Comparison of ENCODE assay signal across 9 mouse cellular contexts in the genomic region with DNA sequence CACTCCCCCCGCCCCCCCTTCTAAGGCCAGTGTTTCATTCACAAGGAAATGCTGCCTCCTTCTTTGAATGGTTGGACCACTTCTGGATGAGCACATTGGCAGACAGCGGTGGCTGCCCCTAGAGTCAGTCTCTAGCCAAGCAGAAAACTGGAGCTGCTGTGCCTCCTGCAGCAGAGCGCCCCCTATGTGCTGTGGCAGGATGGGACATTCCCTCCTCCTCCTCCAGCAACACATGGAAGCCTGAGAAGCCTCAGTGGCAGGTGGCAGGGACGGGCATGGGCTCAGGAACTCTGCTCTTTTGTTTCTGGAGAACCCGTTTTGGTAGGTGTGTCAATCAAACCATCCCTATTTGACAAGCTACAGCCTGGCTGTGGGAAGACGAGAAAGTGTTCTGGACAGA. TPM values are rescaled to one million over a fixed set of nuclear protein-coding genes. Genes with fewer than 3 reads are reported as not detected.
DNase-seq lines count a peak whose midpoint lies in the region; TF ChIP-seq lines count a peak whose summit lies in the region.
"Had no signal": no experiment of that assay in that cellular context is flagged by ENCODE, and none has a peak within 500 bp of the region (broad histone marks: within the 10 kb centered on the region; RNA-seq: fewer than 3 reads in every experiment).

No protein-coding gene starts in this region.

- peak; percentile 73 for TF ChIP-seq CTCF in layer of hippocampus, adult 2 months (conservative IDR thresholded peaks at IDR 0.05)
- TF ChIP-seq CTCF in bone marrow, adult 2 months (IDR thresholded peaks at IDR 0.05; ENCODE audit: control insufficient read depth, insufficient read depth, low read length) = peak; percentile 63

- H3K4me3 ChIP-seq in layer of hippocampus, adult 2 months = no peak overlapping the region
- H3K4me3 ChIP-seq in bone marrow, adult 2 months (replicated peaks; ENCODE audit: control insufficient read depth, low read depth, low read length) = no peak overlapping the region

- H3K27ac ChIP-seq in layer of hippocampus, adult 2 months = peak overlapping the region; percentile 79; the same call in 1 of the 2 replicates
- no peak overlapping the region for H3K27ac ChIP-seq in bone marrow, adult 2 months (ENCODE audit: control insufficient read depth, insufficient read depth, low read depth, low read length, poor library complexity)

- TF ChIP-seq POLR2A in bone marrow, adult 2 months (IDR thresholded peaks at IDR 0.05; ENCODE audit: borderline replicate concordance, control insufficient read depth, low read depth, low read length) = no peak

- DNase-seq in cerebellum, postnatal 10 days = peak; percentile 58 to 60
- no peak for DNase-seq in cerebellum, adult 9-10 months
- DNase-seq in layer of hippocampus, adult 2 months (ENCODE audit: low spot score in 2 of 2) = peak in 1 of 2 experiments; percentile 50
- no peak for DNase-seq in layer of hippocampus, adult 11-12 months (ENCODE audit: low spot score)
- DNase-seq in naive thymus-derived CD4-positive, alpha-beta T cell, adult 2 months (ENCODE audit: low read depth) = peak; percentile 37
- DNase-seq in ovary, postnatal 10 days (ENCODE audit: low spot score) = no peak
- no peak for DNase-seq in c-Kit-positive CD71-positive TER-119-positive erythroid progenitor cells, embryonic 14.5 days (ENCODE audit: low spot score)

- H3K4me1 ChIP-seq in bone marrow, adult 2 months (ENCODE audit: control insufficient read depth, insufficient read depth, low read length) = no peaks in the 10 kb centered on the region; the same call in none of the 2 replicates

- WGBS in bone marrow, adult 2 months = 78% methylated on average over 6 of the region's 6 CpGs

RNA-seq across cellular contexts. Expression of a gene that starts 5.8 kb away (rescaled TPM):
- total RNA-seq in layer of hippocampus, adult 2 months (2021) = 100 to 1,000 TPM; 240 to 254 TPM
- 38.7 and 52.2 TPM in 2 replicates for polyA plus RNA-seq in bone marrow, adult 2 months (2011; ENCODE audit: insufficient read depth, insufficient read length, low replicate concordance, missing spikeins)

RNA-seq across cellular contexts. Expression of a gene that starts 42.3 kb away (rescaled TPM):
- 100 to 1,000 TPM; 130 to 133 TPM for total RNA-seq in layer of hippocampus, adult 2 months (2021)
- polyA plus RNA-seq in bone marrow, adult 2 months (2011; ENCODE audit: insufficient read depth, insufficient read length, low replicate concordance, missing spikeins) = 3.7 and 4.5 TPM in 2 replicates

RNA-seq across cellular contexts. Expression of a gene that starts 44.8 kb away (rescaled TPM):
- 100 to 1,000 TPM; 137 to 142 TPM for total RNA-seq in layer of hippocampus, adult 2 months (2021)
- polyA plus RNA-seq in bone marrow, adult 2 months (2011; ENCODE audit: insufficient read depth, insufficient read length, low replicate concordance, missing spikeins) = 8.2 and 13.3 TPM in 2 replicates
- polyA plus RNA-seq: Patski had no signal

RNA-seq across cellular contexts. Expression of a gene that starts 44.9 kb away (rescaled TPM):
- total RNA-seq in layer of hippocampus, adult 2 months (2021) = 1 to 10 TPM; 2.5 to 3.4 TPM
- not detected in 2 replicates for polyA plus RNA-seq in bone marrow, adult 2 months (2011; ENCODE audit: insufficient read depth, insufficient read length, low replicate concordance, missing spikeins)
- polyA plus RNA-seq: Patski had no signal

RNA-seq across cellular contexts. Expression of a gene that starts 54.6 kb away (rescaled TPM):
- total RNA-seq in layer of hippocampus, adult 2 months (2021) = under 1 TPM in 1 of 2 experiments, not detected in 1; 0.52 TPM
- polyA plus RNA-seq in bone marrow, adult 2 months (2011; ENCODE audit: insufficient read depth, insufficient read length, low replicate concordance, missing spikeins) = not detected in 2 replicates
- polyA plus RNA-seq: Patski had no signal

Comparison
In these comparisons a context has a peak if more than half of its experiments do, and no peak if none do; other contexts are left out.
1. DNase-seq: peak in cerebellum, postnatal 10 days (2 of 2) and naive thymus-derived CD4-positive, alpha-beta T cell, adult 2 months (single experiment); none in cerebellum, adult 9-10 months (single experiment), layer of hippocampus, adult 11-12 months (single experiment), ovary, postnatal 10 days (single experiment) and c-Kit-positive CD71-positive TER-119-positive erythroid progenitor cells, embryonic 14.5 days (single experiment).